Mouse (Mus musculus): ENCODE measurements at regions not wholly inside any gene's neighbourhood (a gene's known extent, or its start where the extent isn't known, plus 50 kb on each side); places are given as distances from the start of the nearest gene placed in this dataset.

- Histone ChIP-seq H3K4me3 (ENCODE audit: low read depth, low read length) (no peak overlapping the region), H3K9ac (no peak overlapping the region), H3K4me1 (ENCODE audit: insufficient read depth) (no peaks in the 10 kb centered on the region), H3K27ac (ENCODE audit: low read depth) (no peak overlapping the region), H3K4me2 (no peak overlapping the region), H3K9me3 (ENCODE audit: low read depth, low read length) (no peaks in the 10 kb centered on the region), H3K27me3 (ENCODE audit: insufficient read depth, low read length) (no peaks in the 10 kb centered on the region), H3K36me3 (ENCODE audit: insufficient read depth) (no peaks in the 10 kb centered on the region)
- TF ChIP-seq CTCF (IDR thresholded peaks at IDR 0.05; ENCODE audit: low read depth) = no peak
- WGBS = 43% methylated on average over 7 of the region's 7 CpGs
- DNase-seq (peak; percentile 47), ATAC-seq (ENCODE audit: insufficient read depth) (no peak)
Measured at GRCm38 (mm10) chr13:31481105-31481844, 74.7 kb upstream of the Foxq1 start.

DNA sequence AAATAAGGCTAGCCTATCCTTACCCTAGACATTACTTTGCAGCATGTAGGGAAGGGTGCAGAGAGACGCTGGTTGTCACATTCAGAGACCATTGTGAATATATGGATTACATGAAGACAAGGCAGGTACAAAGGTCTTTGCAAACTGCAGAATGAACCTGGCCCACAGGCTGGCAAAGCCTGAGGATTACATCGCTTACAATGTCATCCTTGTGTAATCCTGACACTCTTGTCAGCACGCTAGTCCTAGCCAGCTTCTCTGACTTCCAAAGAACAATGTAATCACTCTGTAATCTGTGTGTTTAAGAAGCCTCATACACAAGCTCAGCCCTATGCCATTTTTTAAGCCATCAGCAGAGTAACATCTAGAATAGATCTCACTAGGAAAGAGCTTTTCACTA is 69.6 kb upstream of the Foxq1 start:
- no peak for ATAC-seq (ENCODE audit: insufficient read depth)
- Histone ChIP-seq H3K4me1 (ENCODE audit: insufficient read depth) (no peaks in the 10 kb centered on the region), H3K4me3 (ENCODE audit: low read depth, low read length) (no peak overlapping the region), H3K36me3 (ENCODE audit: insufficient read depth) (no peaks in the 10 kb centered on the region), H3K27ac (ENCODE audit: low read depth) (no peak overlapping the region), H3K27me3 (ENCODE audit: insufficient read depth, low read length) (no peaks in the 10 kb centered on the region), H3K4me2 (no peak overlapping the region), H3K9me3 (ENCODE audit: low read depth, low read length) (no peaks in the 10 kb centered on the region), H3K9ac (no peak overlapping the region)
- no peak for DNase-seq
- WGBS = 87% methylated on average over 3 of the region's 3 CpGs
- TF ChIP-seq CTCF (IDR thresholded peaks at IDR 0.05; ENCODE audit: low read depth) = no peak

GRCm38 (mm10) chr13:31488186-31488585 is 67.7 kb upstream of the Foxq1 start:
- ATAC-seq (ENCODE audit: insufficient read depth) (no peak), DNase-seq (no peak)
- H3K9me3 ChIP-seq (ENCODE audit: low read depth, low read length) = no peaks in the 10 kb centered on the region
- H3K4me2 ChIP-seq = no peak overlapping the region
- no peak overlapping the region for H3K9ac ChIP-seq
- no peaks in the 10 kb centered on the region for H3K36me3 ChIP-seq (ENCODE audit: insufficient read depth)
- H3K27me3 ChIP-seq (ENCODE audit: insufficient read depth, low read length) = no peaks in the 10 kb centered on the region
- H3K27ac ChIP-seq (ENCODE audit: low read depth) = no peak overlapping the region
- no peak for TF ChIP-seq CTCF (IDR thresholded peaks at IDR 0.05; ENCODE audit: low read depth)
- H3K4me3 ChIP-seq (ENCODE audit: low read depth, low read length) = no peak overlapping the region
- H3K4me1 ChIP-seq (ENCODE audit: insufficient read depth) = no peaks in the 10 kb centered on the region

- DNase-seq (no peak), ATAC-seq (ENCODE audit: insufficient read depth) (no peak)
- H3K4me1 ChIP-seq (ENCODE audit: insufficient read depth) = no peaks in the 10 kb centered on the region
- H3K4me2 ChIP-seq = no peak overlapping the region
- no peaks in the 10 kb centered on the region for H3K9me3 ChIP-seq (ENCODE audit: low read depth, low read length)
- no peaks in the 10 kb centered on the region for H3K27me3 ChIP-seq (ENCODE audit: insufficient read depth, low read length)
- H3K4me3 ChIP-seq (ENCODE audit: low read depth, low read length) = no peak overlapping the region
- TF ChIP-seq CTCF (IDR thresholded peaks at IDR 0.05; ENCODE audit: low read depth) = no peak
- H3K27ac ChIP-seq (ENCODE audit: low read depth) = no peak overlapping the region
- no peaks in the 10 kb centered on the region for H3K36me3 ChIP-seq (ENCODE audit: insufficient read depth)
- 77% methylated on average over 10 of the region's 10 CpGs for WGBS
- no peak overlapping the region for H3K9ac ChIP-seq
Measured at GRCm38 (mm10) chr13:31503191-31503590, 52.7 kb upstream of the Foxq1 start.

DNA sequence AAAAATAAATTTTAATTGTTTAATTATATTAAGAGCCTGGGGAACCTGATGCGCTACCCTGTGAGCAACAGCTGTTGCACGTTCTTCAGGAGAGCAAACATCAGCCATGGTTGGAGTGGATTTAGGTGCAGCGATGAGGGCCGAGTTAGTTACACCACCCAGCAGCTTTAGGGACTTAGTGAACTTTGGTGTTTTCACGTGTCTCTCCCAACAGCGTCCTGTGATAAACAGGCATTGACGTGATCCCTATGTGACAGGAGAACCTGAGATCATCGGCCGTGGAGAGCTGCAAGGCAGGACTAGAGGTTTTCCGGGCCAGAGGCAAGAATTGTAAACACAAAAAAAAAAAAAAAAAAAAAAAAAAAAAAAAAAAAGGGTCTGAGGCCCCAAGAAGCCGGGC is 52.1 kb upstream of the Foxq1 start:
- DNase-seq = no peak
- Histone ChIP-seq H3K4me2 (no peak overlapping the region), H3K9ac (no peak overlapping the region), H3K4me1 (ENCODE audit: insufficient read depth) (no peaks in the 10 kb centered on the region), H3K4me3 (ENCODE audit: low read depth, low read length) (no peak overlapping the region), H3K36me3 (ENCODE audit: insufficient read depth) (no peaks in the 10 kb centered on the region), H3K27ac (ENCODE audit: low read depth) (no peak overlapping the region), H3K27me3 (ENCODE audit: insufficient read depth, low read length) (no peaks in the 10 kb centered on the region), H3K9me3 (ENCODE audit: low read depth, low read length) (no peaks in the 10 kb centered on the region)
- no peak for TF ChIP-seq CTCF (IDR thresholded peaks at IDR 0.05; ENCODE audit: low read depth)
- 45% methylated on average over 11 of the region's 11 CpGs for WGBS
- no peak for ATAC-seq (ENCODE audit: insufficient read depth)

GRCm38 (mm10) chr13:31504316-31504715 is 51.6 kb upstream of the Foxq1 start:
- H3K9me3 ChIP-seq (ENCODE audit: low read depth, low read length) = no peaks in the 10 kb centered on the region
- DNase-seq = no peak

DNA sequence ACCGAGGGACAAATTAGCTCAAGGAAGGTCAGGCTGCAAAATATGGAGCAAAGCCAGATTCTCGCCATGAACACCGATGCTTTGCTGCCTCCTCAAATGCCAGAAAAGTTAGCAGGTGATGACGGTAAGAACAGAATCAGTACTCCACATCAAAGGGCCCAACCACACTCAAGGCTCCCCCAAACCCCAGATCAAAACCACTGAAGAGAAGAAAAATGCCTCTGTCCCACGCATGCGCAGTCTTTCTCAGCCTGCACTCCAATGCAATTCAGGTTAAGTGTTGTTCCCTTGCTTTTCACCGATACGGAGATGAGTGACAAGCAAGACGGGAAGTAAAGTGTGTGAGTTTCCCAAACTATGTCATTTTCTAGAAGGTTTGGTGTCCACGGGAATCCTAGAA is 50.5 kb upstream of the Foxq1 start:
- WGBS = 75% methylated on average over 10 of the region's 10 CpGs
- Histone ChIP-seq H3K4me3 (ENCODE audit: low read depth, low read length) (no peak overlapping the region), H3K4me2 (no peak overlapping the region), H3K27ac (ENCODE audit: low read depth) (no peak overlapping the region), H3K4me1 (ENCODE audit: insufficient read depth) (no peaks in the 10 kb centered on the region), H3K36me3 (ENCODE audit: insufficient read depth) (no peaks in the 10 kb centered on the region), H3K27me3 (ENCODE audit: insufficient read depth, low read length) (no peaks in the 10 kb centered on the region), H3K9ac (no peak overlapping the region), H3K9me3 (ENCODE audit: low read depth, low read length) (no peaks in the 10 kb centered on the region)
- ATAC-seq (ENCODE audit: insufficient read depth) = no peak
- DNase-seq = no peak
- no peak for TF ChIP-seq CTCF (IDR thresholded peaks at IDR 0.05; ENCODE audit: low read depth)

More at GRCm38 (mm10) chr13:31504316-31504715, 51.6 kb upstream of the Foxq1 start:
- no peak for ATAC-seq (ENCODE audit: insufficient read depth)
- H3K9ac ChIP-seq = no peak overlapping the region
- H3K27ac ChIP-seq (ENCODE audit: low read depth) = no peak overlapping the region
- no peaks in the 10 kb centered on the region for H3K36me3 ChIP-seq (ENCODE audit: insufficient read depth)
- H3K4me1 ChIP-seq (ENCODE audit: insufficient read depth) = no peaks in the 10 kb centered on the region
- no peak for TF ChIP-seq CTCF (IDR thresholded peaks at IDR 0.05; ENCODE audit: low read depth)
- no peak overlapping the region for H3K4me3 ChIP-seq (ENCODE audit: low read depth, low read length)
- WGBS = 85% methylated on average over 6 of the region's 7 CpGs
- no peak overlapping the region for H3K4me2 ChIP-seq
- no peaks in the 10 kb centered on the region for H3K27me3 ChIP-seq (ENCODE audit: insufficient read depth, low read length)
